Mouse (Mus musculus) MEL (cell line): Measurements from ENCODE around the gene Bet1l.

Source experiments
- CHD2 ChIP-seq: IDR thresholded peaks from 2 replicates; pipeline ENCODE4 v1.6.1; 2011; ENCODE audit warnings: low read length, improper control_type of control experiment
- CTCF ChIP-seq, 3 experiments: IDR thresholded peaks in 2 of 3; conservative IDR thresholded peaks in 1 of 3; 2 replicates each; pipeline ENCODE4 v1.5.1; 2011 to 2012; ENCODE audit warnings: low read length in 3 of 3, low read depth in 2 of 3, mild to moderate bottlenecking in 2 of 3, improper control_type of control experiment in 1 of 3, inconsistent platforms in 1 of 3, mixed read lengths in 1 of 3, moderate library complexity in 1 of 3; ENCODE audit not compliant: control insufficient read depth in 1 of 3, insufficient read depth in 1 of 3, poor library complexity in 1 of 3, severe bottlenecking in 1 of 3
- E2F4 ChIP-seq: IDR thresholded peaks from 2 replicates; pipeline ENCODE4 v1.6.1; 2011; ENCODE audit warnings: low read depth, low read length, improper control_type of control experiment, borderline replicate concordance
- GABPA ChIP-seq: IDR thresholded peaks from 2 replicates; pipeline ENCODE4 v1.6.1; 2012; ENCODE audit warnings: low read depth, mild to moderate bottlenecking, inconsistent platforms, low read length, improper control_type of control experiment, moderate library complexity
- GATA1 ChIP-seq: IDR thresholded peaks from 2 replicates; pipeline ENCODE4 v1.6.1; 2011; ENCODE audit warnings: low read depth, low read length, improper control_type of control experiment
- MAX ChIP-seq: IDR thresholded peaks from 2 replicates; pipeline ENCODE4 v1.6.1; 2011; ENCODE audit warnings: low read length, improper control_type of control experiment
- POLR2A ChIP-seq, 2 experiments: IDR thresholded peaks; 2 replicates each; pipeline ENCODE4 v1.6.1; 2011 to 2012; ENCODE audit warnings: low read length in 2 of 2, mild to moderate bottlenecking in 2 of 2, control low read depth in 1 of 2, improper control_type of control experiment in 1 of 2, low read depth in 1 of 2, moderate library complexity in 1 of 2; ENCODE audit not compliant: control insufficient read depth in 1 of 2, insufficient read depth in 1 of 2, poor library complexity in 1 of 2
- SMC3 ChIP-seq: IDR thresholded peaks from 2 replicates; pipeline ENCODE4 v1.6.1; 2011; ENCODE audit warnings: low read depth, low read length, improper control_type of control experiment
- TBP ChIP-seq: IDR thresholded peaks from 2 replicates; pipeline ENCODE4 v1.8.0; 2011; ENCODE audit warnings: low read depth, low read length, improper control_type of control experiment
- TCF12 ChIP-seq: IDR thresholded peaks from 2 replicates; pipeline ENCODE4 v1.6.1; 2014; ENCODE audit warnings: low read depth, mild to moderate bottlenecking, inconsistent platforms, low read length, improper control_type of control experiment, moderate library complexity
- ZMIZ1 ChIP-seq: IDR thresholded peaks from 2 replicates; pipeline ENCODE4 v1.6.1; 2012; ENCODE audit warnings: low read depth, mild to moderate bottlenecking, inconsistent platforms, low read length, improper control_type of control experiment, moderate library complexity

GRCm38 (mm10) chr7:140821653-140822329 lies 35.6 kb downstream of the Bet1l start, which contains the start of gene Zfp941:
- TF ChIP-seq CTCF (IDR thresholded peaks at IDR 0.05 in 2 of 3, conservative IDR thresholded peaks at IDR 0.05 in 1 of 3; ENCODE audit: control insufficient read depth in 1 of 3, insufficient read depth in 1 of 3, low read depth in 2 of 3, low read length in 3 of 3, poor library complexity in 1 of 3, severe bottlenecking in 1 of 3) (no peak), GABPA (no peak), SMC3 (no peak), POLR2A (IDR thresholded peaks at IDR 0.05; ENCODE audit: control insufficient read depth in 1 of 2, insufficient read depth in 1 of 2, low read depth in 1 of 2, low read length in 2 of 2, poor library complexity in 1 of 2) (no peak), ZMIZ1 (no peak), E2F4 (no peak), MAX (no peak), TCF12 (no peak), GATA1 (no peak), CHD2 (no peak), TBP (no peak)
